Mouse (Mus musculus) hindbrain, postnatal 0 days (tissue): ENCODE data around the gene Nab1. TPM values are rescaled to one million over a fixed set of nuclear protein-coding genes. Genes with fewer than 3 reads are reported as not detected.

ENCODE experiments used
- ATAC-seq: fragments of 200-750 bp; cut with Nextera tagmentation; 2 replicates; pipeline ENCODE4 v1.8.0; 2017; ENCODE audit warnings: mild to moderate bottlenecking, moderate TSS enrichment, moderate library complexity
- DNase-seq: peaks from one replicate; pipeline ENCODE4 v3.0.0-alpha.2; 2015; ENCODE audit warnings: low spot score
- H3K27ac ChIP-seq: fragments of 300-500 bp; sonication (generic); 2 replicates; pipeline ENCODE4 v1.5.1; 2014; ENCODE audit warnings: mild to moderate bottlenecking
- H3K27me3 ChIP-seq: fragments of 300-500 bp; sonication (generic); 2 replicates; pipeline ENCODE4 v1.6.1; 2014; ENCODE audit warnings: low read length, mixed read lengths; ENCODE audit not compliant: insufficient read depth
- H3K36me3 ChIP-seq: fragments of 300-500 bp; sonication (generic); 2 replicates; pipeline ENCODE4 v1.6.1; 2014; ENCODE audit warnings: low read length, mixed read lengths; ENCODE audit not compliant: insufficient read depth
- H3K4me1 ChIP-seq: fragments of 300-500 bp; sonication (generic); 2 replicates; pipeline ENCODE4 v1.6.1; 2014; ENCODE audit warnings: antibody characterized with exemption, low read length, mixed read lengths; ENCODE audit not compliant: insufficient read depth
- H3K4me2 ChIP-seq: fragments of 300-500 bp; sonication (generic); 2 replicates; pipeline ENCODE4 v1.6.1; 2014; ENCODE audit warnings: low read depth, mild to moderate bottlenecking, low read length, moderate library complexity, mixed read lengths
- H3K4me3 ChIP-seq: fragments of 300-500 bp; sonication (generic); 2 replicates; pipeline ENCODE4 v1.5.1; 2014; ENCODE audit warnings: low read length
- H3K9ac ChIP-seq: fragments of 300-500 bp; sonication (generic); replicated peaks from 2 replicates; pipeline ENCODE4 v1.6.1; 2014; ENCODE audit warnings: mild to moderate bottlenecking, low read length, moderate library complexity, mixed read lengths
- H3K9me3 ChIP-seq: fragments of 300-500 bp; sonication (generic); 2 replicates; pipeline ENCODE4 v1.6.1; 2016; ENCODE audit warnings: low read length, mixed read lengths
- CTCF ChIP-seq: IDR thresholded peaks from 2 replicates; pipeline ENCODE4 v1.5.1; 2016; ENCODE audit warnings: antibody characterized with exemption, control low read depth, low read depth
- WGBS: fragments of 180-500 bp; shearing (Covaris S2); extraction: QIAGEN DNeasy Blood & Tissue Kit; methylation state at CpG from one replicate; pipeline ENCODE4 v1.1.7; 2014; 5-methylcytosine and 5-hydroxymethylcytosine counted together
- polyA plus RNA-seq: library from polyadenylated mRNA; unstranded; fragments of >200 nt; fragmentation: Nextera tagmentation; extraction: Ambion mirVana; gene quantifications from 2 replicates; pipeline ENCODE4 v1.2.1, GENCODE M21; 2015
- total RNA-seq: library from RNA; depleted of rRNA; stranded (reverse); fragments of >200 nt; gene quantifications from 2 replicates; pipeline ENCODE4 v1.2.3, GENCODE M21; 2014; rRNA removed

The Nab1 gene
- total and polyA plus RNA-seq, 2 experiments from 2014 or later = 9.8 to 15.7 TPM

DNA sequence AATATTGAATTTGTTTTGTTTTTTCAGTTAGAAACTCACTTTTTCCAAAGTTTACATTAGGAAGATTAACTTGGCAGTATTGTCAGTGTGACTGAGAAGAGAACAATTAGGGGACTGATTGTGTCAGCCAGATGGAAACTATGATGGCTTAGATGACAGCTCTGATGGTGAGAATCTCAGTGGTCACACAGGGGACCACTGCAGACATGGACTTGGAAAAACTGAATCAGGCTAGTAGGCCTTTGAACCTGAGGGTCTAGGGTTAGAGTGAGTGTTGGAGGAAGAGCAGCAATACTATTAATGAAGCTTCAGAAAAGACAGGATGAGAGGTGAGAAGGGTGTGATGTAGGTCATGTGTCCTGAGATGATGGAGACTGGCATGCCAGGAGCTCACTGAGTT lies 78.9 kb downstream of the Nab1 start:
- Histone ChIP-seq H3K4me1 (no peaks in the 10 kb centered on the region), H3K4me2 (no peak overlapping the region), H3K27me3 (no peaks in the 10 kb centered on the region), H3K27ac (no peak overlapping the region), H3K9me3 (no peaks in the 10 kb centered on the region), H3K9ac (no peak overlapping the region), H3K4me3 (no peak overlapping the region), H3K36me3 (no peaks in the 10 kb centered on the region)
- DNase-seq (no peak), ATAC-seq (no peak)
- TF ChIP-seq CTCF = no peak

DNA sequence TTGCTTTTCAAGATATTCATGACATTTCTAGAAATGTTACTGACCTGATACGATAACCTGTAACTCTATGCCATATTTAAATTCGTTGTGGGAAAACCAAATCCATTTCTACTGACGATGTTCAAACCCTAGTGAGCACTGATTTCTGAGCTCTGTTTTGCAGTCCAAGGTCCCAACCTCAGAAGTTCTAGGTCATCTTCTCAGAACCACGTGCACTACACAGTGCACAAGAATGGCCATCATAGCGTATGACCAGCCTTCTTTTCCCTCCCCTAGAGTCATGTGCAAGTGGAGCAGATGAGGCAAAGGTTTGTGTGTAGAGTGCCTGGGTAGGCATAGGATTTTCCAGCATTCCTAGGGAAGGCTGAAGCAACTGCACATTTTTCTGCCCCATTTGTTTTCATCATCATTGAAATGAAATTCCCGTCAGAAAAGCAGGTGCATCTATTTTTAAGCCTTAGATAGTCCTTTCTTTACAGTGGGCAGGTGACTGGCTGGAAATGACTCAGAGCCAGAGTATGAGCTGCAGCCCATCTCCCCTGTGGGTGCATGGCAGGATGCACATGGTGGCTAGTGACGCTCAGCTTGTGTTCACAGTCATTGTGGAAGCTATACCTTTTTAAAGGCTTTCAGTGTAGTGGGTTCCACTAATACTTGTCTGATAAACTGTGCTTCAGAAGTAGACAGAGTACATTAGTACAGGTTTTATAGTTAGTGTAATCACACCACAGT lies 81.2 kb downstream of the Nab1 start:
- Histone ChIP-seq H3K36me3 (no peaks in the 10 kb centered on the region), H3K4me2 (no peak overlapping the region), H3K27me3 (no peaks in the 10 kb centered on the region), H3K27ac (no peak overlapping the region), H3K4me1 (no peaks in the 10 kb centered on the region), H3K9ac (no peak overlapping the region), H3K9me3 (no peaks in the 10 kb centered on the region), H3K4me3 (no peak overlapping the region)
- ATAC-seq = no peak
- 90% methylated on average over 7 of the region's 7 CpGs for WGBS
- no peak for DNase-seq
- TF ChIP-seq CTCF = no peak

Other genes with a start within 250 kb of the Nab1 start
- 9.6 and 15.4 TPM in 2 replicates for gene Nemp2, start 130.0 kb upstream of the Nab1 start, total RNA-seq
- 4.4 and 4.5 TPM in 2 replicates for gene Nemp2, start 130.0 kb upstream of the Nab1 start, polyA plus RNA-seq
- gene Mfsd6, start 226.8 kb upstream of the Nab1 start, total RNA-seq = 42.8 and 47.0 TPM in 2 replicates
- gene Mfsd6, start 226.8 kb upstream of the Nab1 start, polyA plus RNA-seq = 9.1 and 10.6 TPM in 2 replicates